Mouse (Mus musculus) bone marrow macrophage, adult 2 months (primary cell): ENCODE data around the gene Ntf3.

Source experiments
- CTCF ChIP-seq: IDR thresholded peaks from 2 replicates; pipeline ENCODE4 v1.5.1; 2012; ENCODE audit warnings: low read depth, mild to moderate bottlenecking, low read length, moderate library complexity
- POLR2A ChIP-seq: IDR thresholded peaks from 2 replicates; pipeline ENCODE4 v1.6.1; 2012; ENCODE audit warnings: mild to moderate bottlenecking, low read depth, low read length, borderline replicate concordance

DNA sequence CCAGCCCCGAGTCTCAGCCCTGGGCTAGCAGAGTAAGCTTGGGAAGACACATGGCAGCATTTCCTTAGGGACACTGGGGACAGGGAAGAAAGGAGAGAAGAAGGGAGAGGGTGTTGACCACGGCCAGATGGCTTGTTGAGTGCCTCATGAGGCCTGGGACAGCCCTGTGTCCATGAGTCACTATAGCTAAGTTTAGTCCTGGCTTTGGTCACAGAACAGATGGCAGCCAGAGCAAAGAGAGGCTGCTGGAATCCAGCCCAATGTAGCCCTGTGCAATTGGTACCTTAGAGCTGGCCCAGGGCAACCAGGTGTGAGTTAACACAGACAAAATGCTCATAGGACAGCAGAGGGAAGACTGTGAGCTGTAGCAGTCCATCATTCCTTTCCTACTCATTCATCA lies 33.2 kb upstream of the Ntf3 start:
- TF ChIP-seq POLR2A, result no peak
- no peak for TF ChIP-seq CTCF
